Mouse (Mus musculus) hindlimb bud, embryonic 11.5 days (tissue): Measurements from ENCODE around the gene Tpt1.

Experiments used
- DNase-seq: peaks from one replicate; pipeline ENCODE4 v3.0.0-alpha.2; 2012; ENCODE audit warnings: low read depth, low spot score; ENCODE audit errors: extremely low spot score

Tpt1 gene

GRCm38 (mm10) chr14:75876320-75877043, 31.6 kb downstream of the Tpt1 start:
- DNase-seq, result peak; percentile 85

GRCm38 (mm10) chr14:75877297-75877696, 32.4 kb downstream of the Tpt1 start:
- no peak for DNase-seq

- no peak for DNase-seq
Measured at GRCm38 (mm10) chr14:75878980-75879379, 34.1 kb downstream of the Tpt1 start.

GRCm38 (mm10) chr14:75881856-75882255, 37.0 kb downstream of the Tpt1 start:
- DNase-seq, result no peak

- no peak for DNase-seq
Measured at GRCm38 (mm10) chr14:75883330-75883729, 38.4 kb downstream of the Tpt1 start.

- DNase-seq, result no peak
Measured at GRCm38 (mm10) chr14:75883873-75884272, 39.0 kb downstream of the Tpt1 start.

- DNase-seq, result no peak
Measured at GRCm38 (mm10) chr14:75892118-75892517, 47.2 kb downstream of the Tpt1 start.
